Mouse (Mus musculus): ENCODE measurements around the gene Nt5dc3. TPM values are rescaled to one million over a fixed set of nuclear protein-coding genes. Genes with fewer than 3 reads are reported as not detected.

The Nt5dc3 gene
- polyA plus RNA-seq, 1 experiment = 6.8 TPM

DNA sequence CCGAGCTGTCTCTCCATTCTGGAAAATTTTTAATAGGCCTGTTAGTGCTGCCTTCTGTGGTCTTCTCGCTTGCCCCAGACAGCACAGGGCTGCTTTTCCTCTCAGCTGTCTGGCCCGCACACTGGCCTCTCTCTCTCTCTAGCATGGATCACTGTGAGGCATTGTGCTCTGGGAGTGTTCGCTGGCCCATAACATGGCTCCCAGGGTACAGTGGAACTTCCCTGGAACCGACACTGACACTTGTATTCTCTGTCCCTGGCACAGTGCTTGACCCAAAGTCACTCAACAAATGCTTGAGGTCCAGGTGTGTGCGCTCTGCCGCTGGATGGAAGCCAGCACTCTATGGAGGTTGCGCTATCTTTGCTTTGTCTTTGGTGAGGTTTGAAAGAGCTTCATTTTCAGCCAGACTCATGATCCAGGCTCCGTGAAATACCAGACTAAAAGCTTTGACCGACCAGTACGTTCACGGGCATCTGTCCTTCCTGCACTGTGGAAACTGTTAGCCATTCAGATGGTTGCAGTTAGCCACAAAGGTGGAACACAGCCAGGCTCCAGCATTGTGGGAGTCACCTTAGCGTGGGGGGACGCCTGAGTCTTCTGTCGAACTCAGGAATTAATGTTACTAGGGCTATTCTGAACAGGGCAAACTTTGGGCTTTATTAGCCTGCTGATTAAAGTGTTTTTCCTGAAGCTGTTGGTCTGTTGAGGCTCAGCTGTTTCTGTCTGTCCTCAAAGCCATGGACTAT lies 29.4 kb downstream of the Nt5dc3 start:
- no peak overlapping the region for H3K4me3 ChIP-seq (ENCODE audit: insufficient read depth, low read length)
- TF ChIP-seq POLR2A (IDR thresholded peaks at IDR 0.05; ENCODE audit: borderline replicate concordance, low read depth, low read length) (no peak), CTCF (IDR thresholded peaks at IDR 0.05; ENCODE audit: low read depth, low read length) (no peak)
- no peak overlapping the region for H3K27ac ChIP-seq (ENCODE audit: insufficient read depth, low read depth, low read length)
- no peaks in the 10 kb centered on the region for H3K4me1 ChIP-seq (ENCODE audit: control insufficient read depth, insufficient read depth, low read length)

- no peak overlapping the region for H3K27ac ChIP-seq (ENCODE audit: insufficient read depth, low read depth, low read length)
- no peak for TF ChIP-seq POLR2A (IDR thresholded peaks at IDR 0.05; ENCODE audit: borderline replicate concordance, low read depth, low read length)
- no peak for TF ChIP-seq CTCF (IDR thresholded peaks at IDR 0.05; ENCODE audit: low read depth, low read length)
- H3K4me1 ChIP-seq (ENCODE audit: control insufficient read depth, insufficient read depth, low read length) = peaks cover 4% of the 10 kb centered on the region
- H3K4me3 ChIP-seq (ENCODE audit: insufficient read depth, low read length) = no peak overlapping the region
Observed at GRCm38 (mm10) chr10:86810000-86810399, 31.2 kb downstream of the Nt5dc3 start.

- no peak overlapping the region for H3K4me3 ChIP-seq (ENCODE audit: insufficient read depth, low read length)
- TF ChIP-seq POLR2A (IDR thresholded peaks at IDR 0.05; ENCODE audit: borderline replicate concordance, low read depth, low read length) (no peak), CTCF (IDR thresholded peaks at IDR 0.05; ENCODE audit: low read depth, low read length) (no peak)
- peaks cover 10% of the 10 kb centered on the region for H3K4me1 ChIP-seq (ENCODE audit: control insufficient read depth, insufficient read depth, low read length)
- no peak overlapping the region for H3K27ac ChIP-seq (ENCODE audit: insufficient read depth, low read depth, low read length)
Observed at GRCm38 (mm10) chr10:86810612-86811011, 31.8 kb downstream of the Nt5dc3 start.

GRCm38 (mm10) chr10:86814292-86815131 lies 35.7 kb downstream of the Nt5dc3 start:
- Histone ChIP-seq H3K4me3 (ENCODE audit: insufficient read depth, low read length) (no peak overlapping the region), H3K27ac (ENCODE audit: insufficient read depth, low read depth, low read length) (no peak overlapping the region), H3K4me1 (ENCODE audit: control insufficient read depth, insufficient read depth, low read length) (peaks cover 10% of the 10 kb centered on the region)
- no peak for TF ChIP-seq CTCF (IDR thresholded peaks at IDR 0.05; ENCODE audit: low read depth, low read length)
- no peak for TF ChIP-seq POLR2A (IDR thresholded peaks at IDR 0.05; ENCODE audit: borderline replicate concordance, low read depth, low read length)

- no peak overlapping the region for H3K4me3 ChIP-seq (ENCODE audit: insufficient read depth, low read length)
- H3K27ac ChIP-seq (ENCODE audit: insufficient read depth, low read depth, low read length) = no peak overlapping the region
- H3K4me1 ChIP-seq (ENCODE audit: control insufficient read depth, insufficient read depth, low read length) = peaks cover 10% of the 10 kb centered on the region
- TF ChIP-seq CTCF (IDR thresholded peaks at IDR 0.05; ENCODE audit: low read depth, low read length) (no peak), POLR2A (IDR thresholded peaks at IDR 0.05; ENCODE audit: borderline replicate concordance, low read depth, low read length) (no peak)
Observed at GRCm38 (mm10) chr10:86815133-86815532, 36.3 kb downstream of the Nt5dc3 start.

DNA sequence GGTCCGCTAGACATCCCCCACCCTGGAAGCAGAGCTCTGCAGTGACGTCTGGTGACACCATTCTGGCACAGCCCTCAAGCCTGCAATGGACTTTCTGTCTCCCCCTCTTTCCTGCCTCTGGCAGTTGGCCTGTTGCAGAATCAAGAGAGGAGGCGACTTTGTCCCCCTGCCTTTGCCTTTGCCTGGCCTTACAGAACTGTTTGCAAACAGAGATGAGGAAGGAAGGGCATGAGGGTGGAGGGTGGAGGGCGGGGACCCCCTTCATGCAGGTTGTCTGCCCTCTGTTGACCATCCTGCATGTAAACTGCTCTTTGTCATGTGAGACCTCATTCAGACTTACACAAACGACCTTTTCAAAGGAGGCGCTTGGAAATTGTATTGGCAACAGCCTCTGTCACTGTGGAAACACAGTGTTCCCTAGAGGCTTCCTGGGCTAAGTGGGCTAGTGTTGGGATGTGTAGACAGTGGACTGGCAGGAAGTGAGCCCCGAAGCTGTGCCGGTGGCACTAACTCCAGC lies 40.9 kb downstream of the Nt5dc3 start:
- Histone ChIP-seq H3K4me3 (ENCODE audit: insufficient read depth, low read length) (no peak overlapping the region), H3K27ac (ENCODE audit: insufficient read depth, low read depth, low read length) (no peak overlapping the region), H3K4me1 (ENCODE audit: control insufficient read depth, insufficient read depth, low read length) (peaks cover 10% of the 10 kb centered on the region)
- TF ChIP-seq CTCF (IDR thresholded peaks at IDR 0.05; ENCODE audit: low read depth, low read length) = no peak
- TF ChIP-seq POLR2A (IDR thresholded peaks at IDR 0.05; ENCODE audit: borderline replicate concordance, low read depth, low read length) = no peak

DNA sequence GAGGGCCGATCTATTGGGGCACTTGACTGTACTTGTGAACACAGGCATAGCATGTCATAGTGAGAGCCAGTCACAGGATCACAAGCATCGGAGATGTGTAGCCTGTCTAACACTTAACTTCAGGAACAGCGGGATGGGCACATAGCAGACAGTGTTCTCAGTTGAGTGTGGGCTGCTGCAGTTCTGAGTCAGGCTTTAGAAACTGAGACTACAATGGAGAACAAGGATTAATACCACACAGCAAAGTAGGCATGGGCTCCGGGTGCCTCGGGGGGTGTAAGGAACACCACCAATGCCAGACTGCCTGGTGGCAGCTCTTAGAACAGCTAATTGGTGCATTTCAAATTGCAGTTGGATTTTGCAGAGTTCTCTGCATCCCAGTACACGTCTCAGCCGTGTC lies 42.2 kb downstream of the Nt5dc3 start:
- H3K4me3 ChIP-seq (ENCODE audit: insufficient read depth, low read length) = no peak overlapping the region
- H3K27ac ChIP-seq (ENCODE audit: insufficient read depth, low read depth, low read length) = no peak overlapping the region
- no peak for TF ChIP-seq POLR2A (IDR thresholded peaks at IDR 0.05; ENCODE audit: borderline replicate concordance, low read depth, low read length)
- H3K4me1 ChIP-seq (ENCODE audit: control insufficient read depth, insufficient read depth, low read length) = peaks cover 2% of the 10 kb centered on the region

DNA sequence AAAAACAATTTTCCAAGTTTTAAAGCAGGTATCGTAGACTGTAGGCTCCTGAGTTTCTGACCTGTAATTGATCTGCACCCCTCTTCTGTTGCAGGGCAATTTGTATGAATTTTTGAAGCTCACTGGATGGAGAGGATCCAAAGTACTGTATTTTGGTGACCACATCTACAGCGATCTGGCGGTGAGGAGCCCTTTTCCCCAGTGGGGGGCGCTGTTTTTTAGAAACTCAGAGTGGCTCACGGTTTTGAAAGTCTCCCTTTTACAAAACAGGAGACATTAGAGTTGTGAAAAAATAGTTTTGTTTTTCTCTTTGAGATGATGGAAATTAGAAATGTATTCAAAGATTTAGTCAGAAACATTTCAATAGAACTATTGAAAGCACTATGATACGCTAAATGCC lies 45.3 kb downstream of the Nt5dc3 start:
- no peak overlapping the region for H3K4me3 ChIP-seq (ENCODE audit: insufficient read depth, low read length)
- H3K27ac ChIP-seq (ENCODE audit: insufficient read depth, low read depth, low read length) = no peak overlapping the region
- peak; percentile 64 for TF ChIP-seq CTCF (IDR thresholded peaks at IDR 0.05; ENCODE audit: low read depth, low read length)
- no peak for TF ChIP-seq POLR2A (IDR thresholded peaks at IDR 0.05; ENCODE audit: borderline replicate concordance, low read depth, low read length)
- H3K4me1 ChIP-seq (ENCODE audit: control insufficient read depth, insufficient read depth, low read length) = peaks cover 16% of the 10 kb centered on the region

DNA sequence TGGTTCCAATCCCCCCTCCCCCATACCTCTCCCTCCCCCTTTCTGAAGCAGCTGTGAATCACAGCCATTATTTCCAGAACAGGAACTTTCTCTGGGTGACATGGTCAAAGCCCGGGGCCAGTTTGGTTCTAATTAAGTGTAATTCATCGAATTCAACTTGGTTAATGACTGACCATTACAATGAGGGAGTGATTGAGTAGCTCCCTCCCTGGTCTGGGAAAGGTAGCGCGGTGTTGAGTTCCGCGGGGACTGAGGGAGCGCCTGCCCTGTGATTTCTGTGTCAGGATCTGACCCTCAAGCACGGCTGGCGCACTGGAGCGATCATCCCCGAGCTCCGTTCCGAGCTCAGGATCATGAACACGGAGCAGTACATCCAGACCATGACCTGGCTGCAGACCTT lies 46.1 kb downstream of the Nt5dc3 start:
- peaks cover 16% of the 10 kb centered on the region for H3K4me1 ChIP-seq (ENCODE audit: control insufficient read depth, insufficient read depth, low read length)

More for the DNA sequence above, 46.1 kb downstream of the Nt5dc3 start:
- no peak overlapping the region for H3K27ac ChIP-seq (ENCODE audit: insufficient read depth, low read depth, low read length)
- no peak overlapping the region for H3K4me3 ChIP-seq (ENCODE audit: insufficient read depth, low read length)
- TF ChIP-seq POLR2A (IDR thresholded peaks at IDR 0.05; ENCODE audit: borderline replicate concordance, low read depth, low read length) = no peak
- no peak for TF ChIP-seq CTCF (IDR thresholded peaks at IDR 0.05; ENCODE audit: low read depth, low read length)

All from bone marrow macrophage, adult 2 months (primary cell).